Mouse (Mus musculus) liver, embryonic 16.5 days (tissue): ENCODE measurements around the gene Aplf. TPM values are rescaled to one million over a fixed set of nuclear protein-coding genes. Genes with fewer than 3 reads are reported as not detected.

Source experiments
- ATAC-seq: fragments of 200-750 bp; cut with Nextera tagmentation; 2 replicates; pipeline ENCODE4 v1.8.0; 2017; ENCODE audit warnings: low read depth, mild to moderate bottlenecking, moderate number of reproducible peaks, moderate library complexity
- H3K27ac ChIP-seq: fragments of 300-500 bp; sonication (generic); 2 replicates; pipeline ENCODE4 v1.5.1; 2014; ENCODE audit warnings: mild to moderate bottlenecking, low read length
- H3K27me3 ChIP-seq: fragments of 300-500 bp; sonication (generic); 2 replicates; pipeline ENCODE4 v1.6.1; 2014; ENCODE audit warnings: low read depth, low read length, mixed read lengths; ENCODE audit not compliant: control insufficient read depth, insufficient read depth
- H3K36me3 ChIP-seq: fragments of 300-500 bp; sonication (generic); 2 replicates; pipeline ENCODE4 v1.6.1; 2014; ENCODE audit warnings: mild to moderate bottlenecking; ENCODE audit not compliant: control insufficient read depth, insufficient read depth
- H3K4me1 ChIP-seq: fragments of 300-500 bp; sonication (generic); 2 replicates; pipeline ENCODE4 v1.6.1; 2014; ENCODE audit warnings: low read depth, low read length, mixed read lengths; ENCODE audit not compliant: control insufficient read depth
- H3K4me2 ChIP-seq: fragments of 300-500 bp; sonication (generic); 2 replicates; pipeline ENCODE4 v1.6.1; 2014; ENCODE audit warnings: low read depth, low read length, mixed read lengths
- H3K4me3 ChIP-seq: fragments of 300-500 bp; sonication (generic); 2 replicates; pipeline ENCODE4 v1.5.1; 2014; ENCODE audit warnings: low read depth, mild to moderate bottlenecking, low read length
- H3K9ac ChIP-seq: fragments of 300-500 bp; sonication (generic); 2 replicates; pipeline ENCODE4 v1.6.1; 2014; ENCODE audit warnings: low read depth, low read length
- H3K9me3 ChIP-seq: fragments of 300-500 bp; sonication (generic); replicated peaks from 2 replicates; pipeline ENCODE4 v1.6.1; 2016; ENCODE audit warnings: low read length; ENCODE audit not compliant: control insufficient read depth
- WGBS: fragments of 180-500 bp; shearing (Covaris S2); extraction: QIAGEN DNeasy Blood & Tissue Kit; methylation state at CpG from one replicate; pipeline ENCODE4 v1.1.7; 2014; ENCODE audit not compliant: insufficient replicate concordance; 5-methylcytosine and 5-hydroxymethylcytosine counted together
- polyA plus RNA-seq: library from polyadenylated mRNA; unstranded; fragments of >200 nt; fragmentation: Nextera tagmentation; extraction: Ambion mirVana; gene quantifications from 2 replicates; pipeline ENCODE4 v1.2.1, GENCODE M21; 2015

The Aplf gene
- polyA plus RNA-seq, 1 experiment from 2014 or later: 13.9 TPM

GRCm38 (mm10) chr6:87582456-87582855 lies 89.5 kb downstream of the Aplf start:
- Histone ChIP-seq H3K27me3 (no peaks in the 10 kb centered on the region), H3K9ac (peak overlapping the region; percentile 65), H3K4me1 (peaks cover 53% of the 10 kb centered on the region), H3K4me2 (peak overlapping the region; percentile 67), H3K9me3 (no peaks in the 10 kb centered on the region), H3K4me3 (peak overlapping the region; percentile 40), H3K36me3 (no peaks in the 10 kb centered on the region; the same call in none of the 2 replicates), H3K27ac (peak overlapping the region; percentile 98)
- 14% methylated on average over 6 of the region's 6 CpGs for WGBS
- ATAC-seq: no peak

- ATAC-seq: no peak
- Histone ChIP-seq H3K27me3 (no peaks in the 10 kb centered on the region), H3K9me3 (no peaks in the 10 kb centered on the region), H3K27ac (no peak overlapping the region; the same call in 1 of the 2 replicates), H3K9ac (no peak overlapping the region), H3K4me2 (no peak overlapping the region), H3K36me3 (no peaks in the 10 kb centered on the region; the same call in none of the 2 replicates), H3K4me3 (no peak overlapping the region), H3K4me1 (peaks cover 51% of the 10 kb centered on the region)
- 77% methylated on average over 18 of the region's 18 CpGs for WGBS
Measured at GRCm38 (mm10) chr6:87581581-87581980, 90.4 kb downstream of the Aplf start.

GRCm38 (mm10) chr6:87581071-87581470 lies 90.9 kb downstream of the Aplf start:
- Histone ChIP-seq H3K4me3 (no peak overlapping the region), H3K36me3 (no peaks in the 10 kb centered on the region; the same call in none of the 2 replicates), H3K27me3 (no peaks in the 10 kb centered on the region), H3K4me2 (no peak overlapping the region), H3K9me3 (no peaks in the 10 kb centered on the region), H3K27ac (no peak overlapping the region), H3K4me1 (peaks cover 46% of the 10 kb centered on the region), H3K9ac (no peak overlapping the region)
- no peak for ATAC-seq
- WGBS: 85% methylated on average over 15 of the region's 15 CpGs

Other genes with a start within 250 kb of the Aplf start
- 0.15 TPM in 2 replicates for gene Bmp10, start 243.2 kb downstream of the Aplf start, polyA plus RNA-seq
- 4.7 and 5.1 TPM in 2 replicates for gene Arhgap25, start 138.9 kb downstream of the Aplf start, polyA plus RNA-seq
- 5.8 and 7.0 TPM in 2 replicates for gene Prokr1, start 81.5 kb downstream of the Aplf start, polyA plus RNA-seq
- gene Efcc1, start 58.7 kb upstream of the Aplf start, polyA plus RNA-seq: 0.18 and 0.23 TPM in 2 replicates
- gene Gp9, start 105.9 kb upstream of the Aplf start, polyA plus RNA-seq: 24.8 and 26.2 TPM in 2 replicates
- gene Rab43, start 140.0 kb upstream of the Aplf start, polyA plus RNA-seq: 32.4 and 34.8 TPM in 2 replicates
- gene Gm45140, start 163.6 kb upstream of the Aplf start, polyA plus RNA-seq: 4.5 and 4.6 TPM in 2 replicates
- gene Isy1, start 166.6 kb upstream of the Aplf start, polyA plus RNA-seq: 17.5 and 24.2 TPM in 2 replicates
- gene Cnbp, start 178.9 kb upstream of the Aplf start, polyA plus RNA-seq: 486 and 530 TPM in 2 replicates
- gene Copg1, start 215.6 kb upstream of the Aplf start, polyA plus RNA-seq: 58.1 and 59.3 TPM in 2 replicates
- gene Hmces, start 241.7 kb upstream of the Aplf start, polyA plus RNA-seq: 14.9 and 17.5 TPM in 2 replicates